Comparison of ENCODE assay signal across 8 mouse cellular contexts in genomic region chr4:149806699-149807381, GRCm38 (mm10). TPM values are rescaled to one million over a fixed set of nuclear protein-coding genes. Genes with fewer than 3 reads are reported as not detected.
DNase-seq lines count a peak whose midpoint lies in the region; ATAC-seq and TF ChIP-seq lines count a peak whose summit lies in the region.

No protein-coding gene starts in this region.

- DNase-seq in adrenal gland, adult (ENCODE audit: inconsistent age in 2 of 2, low spot score in 1 of 2) = peak; percentile 90 to 96
- DNase-seq in gastrocnemius, adult 8-10 months (ENCODE audit: low spot score in 2 of 2) = peak; percentile 65 to 78
- DNase-seq in left cerebral cortex, postnatal 25 days (ENCODE audit: low spot score in 2 of 2) = peak; percentile 89 to 90
- DNase-seq in midbrain, embryonic 11.5 days (ENCODE audit: low spot score, missing footprints) = peak; percentile 99
- DNase-seq in right cerebral cortex, postnatal 4 days = peak; percentile 100
- DNase-seq in urinary bladder, postnatal 4 days (ENCODE audit: low spot score in 2 of 2) = peak; percentile 74 to 94

- no peaks in the 10 kb centered on the region for H3K36me3 ChIP-seq in intestine, embryonic 15.5 days
- H3K36me3 ChIP-seq in midbrain, embryonic 11.5 days (ENCODE audit: control insufficient read depth, insufficient read depth, low read length) = no peaks in the 10 kb centered on the region

- no peak overlapping the region for H3K4me2 ChIP-seq in intestine, embryonic 15.5 days (replicated peaks)
- no peak overlapping the region for H3K4me2 ChIP-seq in midbrain, embryonic 11.5 days

- WGBS in intestine, embryonic 15.5 days = 48% methylated on average over 19 of the region's 19 CpGs
- 52% methylated on average over 19 of the region's 19 CpGs for WGBS in midbrain, embryonic 11.5 days

- no peak overlapping the region for H3K4me3 ChIP-seq in cortical plate, adult 2 months (ENCODE audit: insufficient read depth, low read length)
- no peak overlapping the region for H3K4me3 ChIP-seq in intestine, embryonic 15.5 days (replicated peaks)
- H3K4me3 ChIP-seq in midbrain, embryonic 11.5 days (ENCODE audit: low read depth, low read length) = no peak overlapping the region

- H3K27me3 ChIP-seq in intestine, embryonic 15.5 days (replicated peaks) = peaks cover 9% of the 10 kb centered on the region
- H3K27me3 ChIP-seq in midbrain, embryonic 11.5 days (ENCODE audit: control insufficient read depth, insufficient read depth, low read length) = peaks cover 28% of the 10 kb centered on the region

- H3K4me1 ChIP-seq in cortical plate, adult 2 months (ENCODE audit: control insufficient read depth, insufficient read depth, low read length) = no peaks in the 10 kb centered on the region
- H3K4me1 ChIP-seq in intestine, embryonic 15.5 days (replicated peaks) = no peaks in the 10 kb centered on the region
- peaks cover under 1% of the 10 kb centered on the region; the same call in 1 of the 2 replicates for H3K4me1 ChIP-seq in midbrain, embryonic 11.5 days (ENCODE audit: control insufficient read depth, insufficient read depth, low read length)

- peak; percentile 79 for ATAC-seq in intestine, embryonic 15.5 days
- peak; percentile 75 for ATAC-seq in midbrain, embryonic 11.5 days (ENCODE audit: low FRiP score)

- intact Hi-C loops in left cerebral cortex, postnatal 25 days (cut with DNase I) = loop anchor here (1.0 to 5.0 kb wide), 3 partner anchors 151 to 290 kb away; no protein-coding TSS in a partner anchor

- H3K27ac ChIP-seq in cortical plate, adult 2 months (ENCODE audit: insufficient read depth, low read length) = no peak overlapping the region
- H3K27ac ChIP-seq in intestine, embryonic 15.5 days = no peak overlapping the region
- no peak overlapping the region for H3K27ac ChIP-seq in midbrain, embryonic 11.5 days (ENCODE audit: low read depth, low read length)

- H3K9me3 ChIP-seq in intestine, embryonic 15.5 days = no peaks in the 10 kb centered on the region
- H3K9me3 ChIP-seq in midbrain, embryonic 11.5 days (ENCODE audit: control insufficient read depth, low read length) = no peaks in the 10 kb centered on the region

- H3K9ac ChIP-seq in intestine, embryonic 15.5 days = no peak overlapping the region
- no peak overlapping the region for H3K9ac ChIP-seq in midbrain, embryonic 11.5 days (ENCODE audit: low read length)

- no peak for TF ChIP-seq POLR2A in cortical plate, adult 2 months (IDR thresholded peaks at IDR 0.05; ENCODE audit: extremely low read depth, insufficient read depth, low read length)

- TF ChIP-seq CTCF in cortical plate, adult 2 months (IDR thresholded peaks at IDR 0.05; ENCODE audit: extremely low read depth, insufficient read depth, low read length) = peak; percentile 89

RNA-seq across cellular contexts. Expression of gene Slc25a33, which starts 32.8 kb away (rescaled TPM):
- 43.7 and 43.9 TPM in 2 replicates for polyA plus RNA-seq in cortical plate, adult 2 months (2012; rRNA removed)
- 10 to 100 TPM in 3 of 4 experiments, 1 to 10 TPM in 1; 7.7 to 14.5 (median 13.0) TPM for total RNA-seq in gastrocnemius, adult 8-10 months (2022)
- polyA plus RNA-seq in intestine, embryonic 15.5 days (2015; fragmentation: Nextera tagmentation; extraction: Ambion mirVana) = 9.5 and 10.3 TPM in 2 replicates
- 10 to 100 TPM; 29.2 to 36.0 TPM for total RNA-seq in left cerebral cortex, postnatal 25 days (2021)
- 18.6 and 21.4 TPM in 2 replicates for polyA plus RNA-seq in midbrain, embryonic 11.5 days (2014; fragmentation: Nextera tagmentation; extraction: Ambion mirVana)
